ENCODE assay signal across 8 mouse cellular contexts in genomic region chr11:104461551-104461950, GRCm38 (mm10). TPM values are rescaled to one million over a fixed set of nuclear protein-coding genes. Genes with fewer than 3 reads are reported as not detected.
DNase-seq lines count a peak whose midpoint lies in the region; ATAC-seq and TF ChIP-seq lines count a peak whose summit lies in the region.

No protein-coding gene starts in this region.

- no peak overlapping the region for H3K27ac ChIP-seq in kidney, adult 2 months (ENCODE audit: insufficient read depth, low read depth, low read length)
- no peak overlapping the region for H3K27ac ChIP-seq in kidney, embryonic 14.5 days (ENCODE audit: low read depth, low read length)
- no peak overlapping the region for H3K27ac ChIP-seq in hindbrain, embryonic 13.5 days

- H3K9me3 ChIP-seq in kidney, embryonic 14.5 days (ENCODE audit: control insufficient read depth, low read length): no peaks in the 10 kb centered on the region
- no peaks in the 10 kb centered on the region for H3K9me3 ChIP-seq in hindbrain, embryonic 13.5 days

- no peak for TF ChIP-seq CTCF in kidney, adult 2 months (conservative IDR thresholded peaks at IDR 0.05; ENCODE audit: insufficient read depth, insufficient read length, low read depth, low read length)

- no peak for TF ChIP-seq POLR2A in kidney, adult 2 months (IDR thresholded peaks at IDR 0.05; ENCODE audit: low read depth, low read length)

- no peaks in the 10 kb centered on the region; the same call in 1 of the 2 replicates for H3K4me1 ChIP-seq in kidney, adult 2 months (ENCODE audit: control insufficient read depth, insufficient read depth, low read length)
- no peaks in the 10 kb centered on the region for H3K4me1 ChIP-seq in kidney, embryonic 14.5 days (ENCODE audit: control insufficient read depth, insufficient read depth, low read length)
- H3K4me1 ChIP-seq in hindbrain, embryonic 13.5 days (replicated peaks): peaks cover 20% of the 10 kb centered on the region

- no peak overlapping the region for H3K4me2 ChIP-seq in kidney, embryonic 14.5 days (replicated peaks; ENCODE audit: low read depth, low read length)
- no peak overlapping the region for H3K4me2 ChIP-seq in hindbrain, embryonic 13.5 days

- no peak overlapping the region for H3K4me3 ChIP-seq in kidney, adult 2 months (ENCODE audit: insufficient read depth, low read depth, low read length)
- H3K4me3 ChIP-seq in kidney, embryonic 14.5 days (ENCODE audit: low read length): no peak overlapping the region
- H3K4me3 ChIP-seq in hindbrain, embryonic 13.5 days: no peak overlapping the region

- DNase-seq in kidney, adult 2 months: peak; percentile 80
- DNase-seq in adrenal gland, adult 18-20 months (ENCODE audit: low spot score in 2 of 2): peak; percentile 46 to 58
- DNase-seq in embryo, embryonic 11.5 days (ENCODE audit: low read depth, low spot score): peak; percentile 62
- peak; percentile 52 for DNase-seq in layer of hippocampus, adult 9-11 months
- DNase-seq in natural killer cell, adult 2 months (ENCODE audit: low spot score in 2 of 2): peak; percentile 63 to 73

- H3K36me3 ChIP-seq in kidney, adult 2 months (ENCODE audit: control insufficient read depth, insufficient read depth, low read length): no peaks in the 10 kb centered on the region
- peaks cover 22% of the 10 kb centered on the region; the same call in 1 of the 2 replicates for H3K36me3 ChIP-seq in kidney, embryonic 14.5 days (ENCODE audit: control insufficient read depth, insufficient read depth, low read length)
- peaks cover 8% of the 10 kb centered on the region; the same call in 1 of the 2 replicates for H3K36me3 ChIP-seq in hindbrain, embryonic 13.5 days

- H3K27me3 ChIP-seq in kidney, adult 2 months (replicated peaks; ENCODE audit: control insufficient read depth, insufficient read depth, low read length): no peaks in the 10 kb centered on the region
- no peaks in the 10 kb centered on the region for H3K27me3 ChIP-seq in kidney, embryonic 14.5 days (ENCODE audit: control insufficient read depth, insufficient read depth, low read length)
- no peaks in the 10 kb centered on the region for H3K27me3 ChIP-seq in hindbrain, embryonic 13.5 days

- ATAC-seq in kidney, embryonic 14.5 days (ENCODE audit: low FRiP score, low TSS enrichment): no peak
- peak; percentile 49 for ATAC-seq in CD4-positive, CD25-positive, alpha-beta regulatory T cell, adult 4 months
- no peak for ATAC-seq in hindbrain, embryonic 13.5 days (ENCODE audit: low FRiP score)

- H3K9ac ChIP-seq in kidney, embryonic 14.5 days (ENCODE audit: low read depth, low read length): no peak overlapping the region
- no peak overlapping the region for H3K9ac ChIP-seq in hindbrain, embryonic 13.5 days

RNA-seq across cellular contexts. Expression of gene Kansl1, which starts 7.1 kb away (rescaled TPM):
- polyA plus RNA-seq in kidney, adult 2 months (2012; rRNA removed): 51.8 and 63.7 TPM in 2 replicates
- polyA plus RNA-seq in kidney, embryonic 14.5 days (2014; fragmentation: Nextera tagmentation; extraction: Ambion mirVana): 20.3 and 29.9 TPM in 2 replicates
- 10 to 100 TPM; 51.4 to 53.0 TPM for polyA plus RNA-seq in CD4-positive, CD25-positive, alpha-beta regulatory T cell, adult 4 months (2017; shearing (Covaris generic))
- total RNA-seq in adrenal gland, adult 18-20 months (2021): 10 to 100 TPM; 49.9 to 52.7 TPM
- polyA plus RNA-seq in hindbrain, embryonic 13.5 days (2015; fragmentation: Nextera tagmentation; extraction: Ambion mirVana): 27.9 and 29.8 TPM in 2 replicates
